Mouse (Mus musculus) CH12.LX (cell line): ENCODE results near the gene Htr7. TPM values are rescaled to one million over a fixed set of nuclear protein-coding genes. Genes with fewer than 3 reads are reported as not detected.

ENCODE experiments used
- DNase-seq: peaks from one replicate; pipeline ENCODE4 v3.0.0-alpha.2; 2013; ENCODE audit errors: extremely low read depth
- H3K27ac ChIP-seq: 2 replicates; pipeline ENCODE4 v1.5.1; 2012; ENCODE audit warnings: low read depth, mild to moderate bottlenecking, control low read depth, moderate library complexity; ENCODE audit not compliant: insufficient read depth
- H3K27me3 ChIP-seq: replicated peaks from 2 replicates; pipeline ENCODE3; 2012; ENCODE audit warnings: inconsistent platforms
- H3K36me3 ChIP-seq, 2 experiments: replicated peaks in 1 of 2; 2 replicates each; pipeline versions ENCODE3 to v1.6.1; 2012; ENCODE audit warnings: inconsistent platforms in 1 of 2, low read length in 1 of 2, mild to moderate bottlenecking in 1 of 2, mixed read lengths in 1 of 2, moderate library complexity in 1 of 2; ENCODE audit not compliant: control insufficient read depth in 1 of 2, insufficient read depth in 1 of 2
- H3K4me1 ChIP-seq, 2 experiments: 2 replicates each; pipeline ENCODE4 v1.6.1; 2012; ENCODE audit warnings: inconsistent platforms in 1 of 2, moderate library complexity in 1 of 2; ENCODE audit not compliant: insufficient read depth in 2 of 2, control insufficient read depth in 1 of 2
- H3K4me2 ChIP-seq: 2 replicates; pipeline ENCODE4 v1.6.1; 2012; ENCODE audit warnings: low read depth, mild to moderate bottlenecking, control low read depth; ENCODE audit not compliant: poor library complexity, insufficient read depth, severe bottlenecking
- H3K4me3 ChIP-seq, 3 experiments: fragments of 150-350 bp in 1 of 3; sonication (generic) in 1 of 3; replicated peaks in 1 of 3; 2 replicates each; pipeline versions ENCODE3 to v1.5.1; 2011 to 2012; ENCODE audit warnings: low read depth in 2 of 3, low read length in 2 of 3, mild to moderate bottlenecking in 2 of 3, moderate library complexity in 2 of 3, control low read depth in 1 of 3, improper control_type of control experiment in 1 of 3, inconsistent platforms in 1 of 3, mixed read lengths in 1 of 3; ENCODE audit not compliant: poor library complexity in 1 of 3
- H3K79me2 ChIP-seq: replicated peaks from 2 replicates; pipeline ENCODE4 v1.6.1; 2012; ENCODE audit warnings: mild to moderate bottlenecking, moderate library complexity; ENCODE audit not compliant: control insufficient read depth, poor library complexity, insufficient read depth, severe bottlenecking; ENCODE audit errors: extremely low read depth
- H3K9ac ChIP-seq: 2 replicates; pipeline ENCODE4 v1.6.1; 2012; ENCODE audit warnings: low read depth, mild to moderate bottlenecking, control low read depth, moderate library complexity; ENCODE audit not compliant: insufficient read depth
- H3K9me3 ChIP-seq: replicated peaks from 2 replicates; pipeline ENCODE3; 2012; ENCODE audit warnings: low read length, inconsistent platforms, mixed read lengths
- CHD1 ChIP-seq: IDR thresholded peaks from 2 replicates; pipeline ENCODE4 v1.6.1; 2012; ENCODE audit warnings: low read depth, low read length, improper control_type of control experiment, inconsistent platforms
- CTCF ChIP-seq, 2 experiments: IDR thresholded peaks in 1 of 2; conservative IDR thresholded peaks in 1 of 2; 2 replicates each; pipeline ENCODE4 v1.5.1; 2011 to 2012; ENCODE audit warnings: low read depth in 2 of 2, low read length in 2 of 2, improper control_type of control experiment in 1 of 2, inconsistent platforms in 1 of 2, mild to moderate bottlenecking in 1 of 2, moderate library complexity in 1 of 2
- E2F4 ChIP-seq: IDR thresholded peaks from 2 replicates; pipeline ENCODE4 v1.6.1; 2011; ENCODE audit warnings: low read depth, low read length, improper control_type of control experiment; ENCODE audit not compliant: insufficient replicate concordance
- EP300 ChIP-seq: IDR thresholded peaks from 2 replicates; pipeline ENCODE4 v1.6.1; 2011; ENCODE audit warnings: low read length, improper control_type of control experiment
- HCFC1 ChIP-seq: IDR thresholded peaks from 2 replicates; pipeline ENCODE4 v1.6.1; 2012; ENCODE audit warnings: low read depth, mild to moderate bottlenecking, inconsistent platforms, low read length, improper control_type of control experiment
- JUN ChIP-seq: IDR thresholded peaks from 2 replicates; pipeline ENCODE4 v1.6.1; 2011; ENCODE audit warnings: low read depth, mild to moderate bottlenecking, low read length, improper control_type of control experiment, moderate library complexity; ENCODE audit not compliant: insufficient read depth
- MAZ ChIP-seq: IDR thresholded peaks from 2 replicates; pipeline ENCODE4 v1.6.1; 2012; ENCODE audit warnings: low read depth, mild to moderate bottlenecking, inconsistent platforms, low read length, improper control_type of control experiment, moderate library complexity
- MEF2A ChIP-seq: IDR thresholded peaks from 2 replicates; pipeline ENCODE4 v1.6.1; 2014; ENCODE audit warnings: low read depth, mild to moderate bottlenecking, inconsistent platforms, low read length, improper control_type of control experiment, borderline replicate concordance
- MXI1 ChIP-seq: IDR thresholded peaks from 2 replicates; pipeline ENCODE4 v1.6.1; 2011; ENCODE audit warnings: mild to moderate bottlenecking, low read depth, low read length, improper control_type of control experiment
- NRF1 ChIP-seq: IDR thresholded peaks from 2 replicates; pipeline ENCODE4 v1.6.1; 2014; ENCODE audit warnings: low read depth, mild to moderate bottlenecking, inconsistent platforms, low read length, improper control_type of control experiment, moderate library complexity
- PAX5 ChIP-seq: IDR thresholded peaks from 2 replicates; pipeline ENCODE4 v1.6.1; 2012; ENCODE audit warnings: low read length, inconsistent platforms, mixed read lengths
- POLR2A ChIP-seq: IDR thresholded peaks from 2 replicates; pipeline ENCODE4 v1.6.1; 2011; ENCODE audit warnings: low read depth, mild to moderate bottlenecking, improper control_type of control experiment, low read length
- SMC3 ChIP-seq: IDR thresholded peaks from 2 replicates; pipeline ENCODE4 v1.6.1; 2011; ENCODE audit warnings: low read depth, low read length, improper control_type of control experiment
- UBTF ChIP-seq: IDR thresholded peaks from 2 replicates; pipeline ENCODE4 v1.6.1; 2012; ENCODE audit warnings: low read depth, mild to moderate bottlenecking, inconsistent platforms, low read length, improper control_type of control experiment, moderate library complexity
- USF2 ChIP-seq: conservative IDR thresholded peaks from 2 replicates; pipeline ENCODE4 v1.6.1; 2011; ENCODE audit warnings: low read depth, low read length, improper control_type of control experiment
- ZC3H11A ChIP-seq: IDR thresholded peaks from 2 replicates; pipeline ENCODE4 v1.6.1; 2012; ENCODE audit warnings: low read depth, mild to moderate bottlenecking, inconsistent platforms, low read length, improper control_type of control experiment
- ZMIZ1 ChIP-seq: IDR thresholded peaks from 2 replicates; pipeline ENCODE4 v1.6.1; 2012; ENCODE audit warnings: low read depth, mild to moderate bottlenecking, inconsistent platforms, low read length, improper control_type of control experiment
- ZNF384 ChIP-seq: IDR thresholded peaks from 2 replicates; pipeline ENCODE4 v1.6.1; 2012; ENCODE audit warnings: low read depth, low read length, improper control_type of control experiment, inconsistent platforms
- dilution Hi-C: fragments of 300-500 bp; cut with MboI; formaldehyde crosslinking; loops from 2 replicates; pipeline ENCODE4 v1.14.3; 2020; ENCODE audit warnings: low sequenced_read_pairs; ENCODE audit not compliant: extremely low pct_unique_long_range_greater_than_20kb, extremely low pct_ligation_motif_present
- in situ Hi-C: fragments of 300-500 bp; cut with MboI; formaldehyde crosslinking; loops from 3 replicates; pipeline ENCODE4 v1.14.3; 2019; ENCODE audit warnings: low sequenced_read_pairs, low pct_ligation_motif_present, low pct_unique_long_range_greater_than_20kb, mixed read lengths
- polyA plus RNA-seq: library from polyadenylated mRNA; unstranded; fragments of >175 nt; gene quantifications from 2 replicates; pipeline ENCODE4 v1.2.1, GENCODE M21; 2012; ENCODE audit warnings: low read depth; ENCODE audit not compliant: insufficient read length
- total RNA-seq, 2 experiments: library from RNA; depleted of rRNA; stranded (reverse); fragments of 300-350 nt in 1 of 2; fragments of >200 nt in 1 of 2; gene quantifications; 2 replicates each; pipeline ENCODE4 v1.2.3; 2012 to 2014

Gene Htr7
- total and polyA plus RNA-seq, 3 experiments = not detected

DNA sequence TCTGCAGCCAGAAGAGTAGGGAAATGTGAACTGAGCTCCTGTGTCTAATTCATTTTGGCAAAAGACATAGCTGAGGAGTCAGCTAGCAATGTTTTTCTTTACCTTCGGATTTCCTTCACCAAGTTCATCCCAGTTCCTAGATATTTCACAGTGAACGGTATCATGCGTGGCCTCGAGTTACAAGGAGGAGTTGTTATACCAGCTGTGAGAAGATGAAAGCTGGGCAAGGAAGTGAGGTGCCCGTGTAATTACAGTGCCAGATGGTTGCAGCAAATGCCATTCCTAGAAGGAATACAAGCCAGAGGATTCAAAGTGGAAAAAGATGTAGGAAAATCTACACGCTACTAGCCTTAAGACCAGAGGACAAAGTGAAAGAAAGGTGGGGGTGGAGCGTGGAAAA, 41.6 kb upstream of the Htr7 start:
- H3K9ac ChIP-seq = no peak overlapping the region
- no peaks in the 10 kb centered on the region for H3K4me1 ChIP-seq
- H3K4me3 ChIP-seq = no peak overlapping the region
- H3K27ac ChIP-seq = no peak overlapping the region
- peaks cover 55 to 94% of the 10 kb centered on the region in 2 experiments for H3K36me3 ChIP-seq
- in situ Hi-C loops = loop anchor here (25.0 kb wide), 2 partner anchors 962 to 1112 kb away; no protein-coding TSS in a partner anchor
- H3K27me3 ChIP-seq = no peaks in the 10 kb centered on the region
- dilution Hi-C loops = no loop called here
- H3K79me2 ChIP-seq = no peaks in the 10 kb centered on the region
- H3K4me2 ChIP-seq = no peak overlapping the region
- DNase-seq = no peak
- H3K9me3 ChIP-seq = no peaks in the 10 kb centered on the region
- TF ChIP-seq EP300 (no peak), POLR2A (no peak)

DNA sequence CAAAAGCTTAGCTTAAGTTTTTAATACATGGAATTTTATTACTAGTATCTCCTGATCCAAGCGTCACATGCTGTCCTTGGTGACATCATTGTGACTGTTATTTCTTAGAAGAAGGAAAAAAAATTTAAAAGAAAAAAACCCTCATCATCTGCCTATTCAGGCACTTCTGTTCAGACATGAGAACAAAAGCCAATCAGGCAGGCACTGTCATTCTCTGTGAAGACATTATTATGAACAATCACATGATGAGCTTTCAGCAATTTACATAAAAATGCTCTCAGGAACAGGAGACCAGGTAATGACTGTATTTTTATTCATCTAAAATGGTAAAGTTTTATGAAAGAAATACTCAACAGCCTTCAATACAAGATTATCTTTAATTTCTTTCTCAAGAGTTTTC, 41.0 kb upstream of the Htr7 start:
- Histone ChIP-seq H3K4me2 (no peak overlapping the region), H3K79me2 (no peaks in the 10 kb centered on the region), H3K36me3 (peaks cover 54 to 94% of the 10 kb centered on the region in 2 experiments), H3K9ac (no peak overlapping the region), H3K4me1 (no peaks in the 10 kb centered on the region), H3K27ac (no peak overlapping the region), H3K9me3 (no peaks in the 10 kb centered on the region), H3K27me3 (no peaks in the 10 kb centered on the region), H3K4me3 (no peak overlapping the region)
- in situ Hi-C loops (loop anchor here (25.0 kb wide), 2 partner anchors 961 to 1111 kb away; no protein-coding TSS in a partner anchor), dilution Hi-C loops (no loop called here)
- TF ChIP-seq MXI1 (no peak), MAZ (no peak), USF2 (no peak), MEF2A (no peak), HCFC1 (no peak), POLR2A (no peak), CTCF (conservative IDR thresholded peaks at IDR 0.05 in 1 of 2, IDR thresholded peaks at IDR 0.05 in 1 of 2; ENCODE audit: low read depth in 2 of 2, low read length in 2 of 2) (no peak), ZNF384 (no peak), CHD1 (no peak), E2F4 (no peak)
- DNase-seq = no peak

DNA sequence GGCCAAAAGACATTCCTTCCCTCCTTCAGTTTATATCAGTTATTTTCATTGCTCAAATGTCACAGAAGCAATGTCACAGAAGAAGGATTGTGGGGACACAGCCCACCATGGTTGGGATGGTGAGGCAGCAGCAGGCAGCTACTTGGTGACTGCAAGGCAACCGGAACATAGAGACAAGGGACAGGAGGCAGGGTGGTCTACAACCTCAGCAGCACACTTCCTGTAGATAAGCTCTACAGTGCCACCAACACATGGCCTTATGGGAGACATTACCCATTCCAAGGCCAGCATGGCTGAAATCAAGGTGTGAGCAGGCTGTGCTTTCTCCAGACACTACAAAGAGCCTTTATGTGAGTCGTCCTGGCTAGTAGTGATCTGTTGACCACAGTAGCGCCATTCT, 39.9 kb upstream of the Htr7 start:
- no peaks in the 10 kb centered on the region for H3K27me3 ChIP-seq
- no peak overlapping the region for H3K9ac ChIP-seq
- DNase-seq = no peak
- TF ChIP-seq HCFC1 (no peak), JUN (no peak), UBTF (no peak), NRF1 (no peak), ZC3H11A (no peak), SMC3 (no peak), PAX5 (no peak), ZMIZ1 (no peak)
- no peaks in the 10 kb centered on the region for H3K79me2 ChIP-seq
- dilution Hi-C loops = no loop called here
- H3K27ac ChIP-seq = no peak overlapping the region
- no peaks in the 10 kb centered on the region for H3K4me1 ChIP-seq
- no peaks in the 10 kb centered on the region for H3K9me3 ChIP-seq
- H3K4me3 ChIP-seq = no peak overlapping the region
- no peak overlapping the region for H3K4me2 ChIP-seq
- peaks cover 52 to 95% of the 10 kb centered on the region in 2 experiments for H3K36me3 ChIP-seq
- in situ Hi-C loops = loop anchor here (25.0 kb wide), 2 partner anchors 960 to 1110 kb away; no protein-coding TSS in a partner anchor
